Mouse (Mus musculus): Measurements from ENCODE around the gene Timm22. TPM values are rescaled to one million over a fixed set of nuclear protein-coding genes. Genes with fewer than 3 reads are reported as not detected.

Timm22 gene
- polyA plus RNA-seq, 1 experiment from 2014 or later, result 108 TPM

DNA sequence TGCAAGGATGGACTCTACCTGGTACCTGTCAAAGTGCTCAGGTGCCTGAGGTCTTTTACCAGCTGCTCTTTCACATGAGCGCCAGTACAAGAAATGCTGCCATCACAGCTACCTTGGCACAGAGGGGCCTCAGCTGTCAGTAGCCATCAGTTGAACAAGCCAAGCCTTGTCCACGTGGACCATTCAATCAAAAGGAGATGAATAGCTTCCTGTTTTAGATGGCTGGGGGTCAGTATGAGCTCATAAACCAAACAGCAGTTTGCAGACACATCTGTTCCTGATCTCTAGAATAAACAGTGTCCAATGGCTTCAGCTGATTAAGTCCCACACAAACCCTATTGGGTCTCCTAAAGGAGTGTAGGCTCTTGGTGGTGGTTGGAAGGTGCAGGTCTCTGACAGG is 9.2 kb downstream of the Timm22 start:
- 65% methylated on average over 2 of the region's 2 CpGs for whole genome bisulfite sequencing
- H3K4me2 ChIP-seq, result no peak overlapping the region
- peaks cover 4% of the 10 kb centered on the region; the same call in 1 of the 2 replicates for H3K4me1 ChIP-seq
- H3K27ac ChIP-seq (replicated peaks), result no peak overlapping the region
- no peak overlapping the region for H3K4me3 ChIP-seq (replicated peaks)
- no peak for ATAC-seq (ENCODE audit: low FRiP score)
- H3K36me3 ChIP-seq, result peaks cover 78% of the 10 kb centered on the region
- H3K9me3 ChIP-seq (replicated peaks), result no peaks in the 10 kb centered on the region
- no peaks in the 10 kb centered on the region for H3K27me3 ChIP-seq (replicated peaks)
- H3K9ac ChIP-seq (replicated peaks), result no peak overlapping the region

DNA sequence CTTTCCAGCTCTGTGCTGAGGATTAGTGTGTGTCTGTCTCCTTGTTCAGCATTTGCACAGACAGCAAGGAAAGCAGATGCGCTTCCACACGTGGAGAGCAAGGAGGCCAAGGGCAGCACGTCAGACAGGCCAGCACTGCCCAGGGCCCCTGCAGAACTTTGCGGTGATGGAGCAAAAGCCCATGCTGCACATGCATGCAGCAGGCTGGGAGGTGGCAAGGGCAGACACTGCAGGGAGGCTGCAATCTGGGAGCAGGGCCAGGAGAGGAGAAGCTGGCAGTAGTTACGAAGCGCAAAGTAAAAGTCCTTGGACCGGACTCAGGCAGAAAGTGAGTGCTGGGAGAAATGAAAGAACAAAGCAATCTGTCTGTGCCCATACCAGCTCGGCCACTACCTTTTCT is 11.7 kb downstream of the Timm22 start:
- 75% methylated on average over 8 of the region's 8 CpGs for WGBS

GRCm38 (mm10) chr11:76419179-76419578 is 12.4 kb downstream of the Timm22 start:
- Histone ChIP-seq H3K4me3 (replicated peaks) (no peak overlapping the region), H3K9ac (replicated peaks) (no peak overlapping the region), H3K27me3 (replicated peaks) (no peaks in the 10 kb centered on the region), H3K9me3 (replicated peaks) (no peaks in the 10 kb centered on the region), H3K27ac (replicated peaks) (peak overlapping the region; percentile 18; the same call in 1 of the 2 replicates), H3K4me2 (no peak overlapping the region), H3K4me1 (no peaks in the 10 kb centered on the region), H3K36me3 (peaks cover 95% of the 10 kb centered on the region)
- WGBS, result 71% methylated on average over 4 of the region's 4 CpGs
- ATAC-seq (ENCODE audit: low FRiP score), result no peak

More for the DNA sequence above, 11.7 kb downstream of the Timm22 start:
- Histone ChIP-seq H3K9me3 (replicated peaks) (no peaks in the 10 kb centered on the region), H3K4me1 (peaks cover 4% of the 10 kb centered on the region; the same call in 1 of the 2 replicates), H3K4me2 (no peak overlapping the region), H3K36me3 (peaks cover 95% of the 10 kb centered on the region), H3K9ac (replicated peaks) (no peak overlapping the region), H3K27ac (replicated peaks) (peak overlapping the region; percentile 19; the same call in 1 of the 2 replicates), H3K4me3 (replicated peaks) (no peak overlapping the region), H3K27me3 (replicated peaks) (no peaks in the 10 kb centered on the region)
- ATAC-seq (ENCODE audit: low FRiP score), result no peak

GRCm38 (mm10) chr11:76420896-76421295 is 14.1 kb downstream of the Timm22 start:
- H3K27ac ChIP-seq (replicated peaks), result no peak overlapping the region

GRCm38 (mm10) chr11:76425749-76426148 is 19.0 kb downstream of the Timm22 start:
- no peaks in the 10 kb centered on the region for H3K9me3 ChIP-seq (replicated peaks)
- ATAC-seq (ENCODE audit: low FRiP score), result no peak
- 82% methylated on average over 6 of the region's 6 CpGs for WGBS
- peaks cover 20% of the 10 kb centered on the region for H3K4me1 ChIP-seq
- H3K9ac ChIP-seq (replicated peaks), result no peak overlapping the region; the same call in 1 of the 2 replicates
- H3K27me3 ChIP-seq (replicated peaks), result no peaks in the 10 kb centered on the region
- no peak overlapping the region for H3K27ac ChIP-seq (replicated peaks)
- H3K36me3 ChIP-seq, result peaks cover 49% of the 10 kb centered on the region
- H3K4me3 ChIP-seq (replicated peaks), result no peak overlapping the region
- no peak overlapping the region for H3K4me2 ChIP-seq

More at GRCm38 (mm10) chr11:76420896-76421295, 14.1 kb downstream of the Timm22 start:
- no peak overlapping the region for H3K9ac ChIP-seq (replicated peaks)
- no peak overlapping the region for H3K4me2 ChIP-seq
- 81% methylated on average over 4 of the region's 4 CpGs for WGBS
- no peak overlapping the region for H3K4me3 ChIP-seq (replicated peaks)
- H3K9me3 ChIP-seq (replicated peaks), result no peaks in the 10 kb centered on the region
- H3K36me3 ChIP-seq, result peaks cover 91% of the 10 kb centered on the region
- H3K27me3 ChIP-seq (replicated peaks), result no peaks in the 10 kb centered on the region
- ATAC-seq (ENCODE audit: low FRiP score), result no peak
- no peaks in the 10 kb centered on the region for H3K4me1 ChIP-seq

DNA sequence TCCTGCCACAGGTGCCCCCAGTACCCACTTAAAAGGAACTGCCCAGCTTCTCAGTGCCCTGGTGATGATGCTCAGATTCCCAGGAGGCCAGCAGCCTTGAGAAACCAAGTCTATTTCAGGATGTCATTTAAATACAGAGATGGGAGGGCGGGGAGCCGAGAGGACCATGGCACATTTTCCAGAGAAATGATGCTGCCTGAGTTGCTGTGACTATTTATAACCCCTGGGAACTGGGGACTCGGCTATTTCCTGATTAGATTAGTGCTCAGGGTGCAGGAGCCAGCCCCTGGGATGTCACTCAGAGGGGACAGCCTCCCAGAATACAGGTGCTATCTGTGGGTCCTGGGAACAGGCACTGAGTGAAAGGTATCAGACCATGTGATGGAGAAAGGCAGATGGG is 21.0 kb downstream of the Timm22 start:
- 71% methylated on average over 3 of the region's 3 CpGs for WGBS
- H3K36me3 ChIP-seq, result peaks cover 37% of the 10 kb centered on the region

DNA sequence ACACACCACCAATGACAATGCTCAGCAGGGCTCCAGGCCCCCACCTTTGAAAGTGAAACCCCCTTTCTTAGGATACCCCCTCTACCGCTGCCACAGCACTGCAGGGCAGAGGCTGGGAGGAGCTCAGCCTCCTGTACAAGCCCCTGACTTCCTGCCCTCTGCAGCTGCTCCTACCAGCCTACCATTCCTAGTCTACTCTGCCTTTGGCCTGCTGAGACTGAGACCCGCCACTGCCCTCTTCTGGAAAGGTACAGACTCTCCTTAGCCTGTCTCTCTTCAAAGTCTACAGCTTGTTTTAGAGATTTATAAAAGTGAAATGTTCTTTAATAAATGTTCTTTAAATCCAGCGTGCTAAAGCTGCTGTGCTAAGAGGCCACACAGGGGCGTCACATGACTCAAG is 22.3 kb downstream of the Timm22 start:
- Histone ChIP-seq H3K4me3 (replicated peaks) (no peak overlapping the region), H3K27ac (replicated peaks) (no peak overlapping the region), H3K4me2 (no peak overlapping the region), H3K9ac (replicated peaks) (no peak overlapping the region), H3K9me3 (replicated peaks) (no peaks in the 10 kb centered on the region), H3K4me1 (peaks cover 23% of the 10 kb centered on the region), H3K36me3 (peaks cover 35% of the 10 kb centered on the region), H3K27me3 (replicated peaks) (no peaks in the 10 kb centered on the region)
- 77% methylated on average over 4 of the region's 4 CpGs for WGBS
- no peak for ATAC-seq (ENCODE audit: low FRiP score)

More for the DNA sequence above, 21.0 kb downstream of the Timm22 start:
- Histone ChIP-seq H3K27me3 (replicated peaks) (no peaks in the 10 kb centered on the region), H3K27ac (replicated peaks) (no peak overlapping the region; the same call in 1 of the 2 replicates), H3K4me3 (replicated peaks) (no peak overlapping the region), H3K9ac (replicated peaks) (no peak overlapping the region), H3K4me2 (no peak overlapping the region), H3K9me3 (replicated peaks) (no peaks in the 10 kb centered on the region), H3K4me1 (peaks cover 23% of the 10 kb centered on the region)
- no peak for ATAC-seq (ENCODE audit: low FRiP score)

GRCm38 (mm10) chr11:76429556-76429955 is 22.8 kb downstream of the Timm22 start:
- H3K4me3 ChIP-seq (replicated peaks), result no peak overlapping the region
- H3K9me3 ChIP-seq (replicated peaks), result no peaks in the 10 kb centered on the region
- WGBS, result 63% methylated on average over 7 of the region's 7 CpGs
- H3K9ac ChIP-seq (replicated peaks), result no peak overlapping the region
- H3K27ac ChIP-seq (replicated peaks), result peak overlapping the region; percentile 49
- no peak overlapping the region for H3K4me2 ChIP-seq
- H3K4me1 ChIP-seq, result peaks cover 25% of the 10 kb centered on the region
- H3K27me3 ChIP-seq (replicated peaks), result no peaks in the 10 kb centered on the region
- H3K36me3 ChIP-seq, result peaks cover 31% of the 10 kb centered on the region
- no peak for ATAC-seq (ENCODE audit: low FRiP score)

- Histone ChIP-seq H3K9me3 (replicated peaks) (no peaks in the 10 kb centered on the region), H3K4me1 (peaks cover 31% of the 10 kb centered on the region), H3K27ac (replicated peaks) (peak overlapping the region; percentile 49), H3K27me3 (replicated peaks) (no peaks in the 10 kb centered on the region), H3K9ac (replicated peaks) (no peak overlapping the region), H3K4me2 (no peak overlapping the region), H3K4me3 (replicated peaks) (no peak overlapping the region), H3K36me3 (peaks cover 26% of the 10 kb centered on the region)
- 80% methylated on average over 6 of the region's 6 CpGs for WGBS
- no peak for ATAC-seq (ENCODE audit: low FRiP score)
Observed at GRCm38 (mm10) chr11:76429966-76430631, 23.3 kb downstream of the Timm22 start.

DNA sequence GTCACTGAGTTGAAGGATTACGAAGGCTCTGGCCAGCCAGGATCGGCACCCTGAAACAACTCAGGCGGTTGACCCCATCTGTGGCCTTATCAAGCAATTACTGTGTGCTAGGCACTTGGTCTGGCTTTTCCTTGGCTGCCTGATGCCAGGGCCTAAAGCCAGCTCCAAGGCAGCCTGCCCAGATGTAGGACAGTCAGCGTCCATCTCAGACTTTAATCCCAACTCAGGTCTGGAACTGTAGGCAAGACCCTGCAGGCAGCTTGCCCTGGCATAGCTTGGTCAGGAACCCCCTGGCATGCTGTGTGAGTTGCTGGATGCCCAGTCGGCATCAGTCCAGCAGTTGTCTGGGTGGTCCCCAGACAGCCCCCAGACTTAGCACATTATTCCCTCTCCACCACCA is 29.3 kb downstream of the Timm22 start:
- H3K27me3 ChIP-seq (replicated peaks), result no peaks in the 10 kb centered on the region
- no peak overlapping the region for H3K4me3 ChIP-seq (replicated peaks)
- ATAC-seq (ENCODE audit: low FRiP score), result peak; percentile 23; the same call in 1 of the 2 replicates
- no peaks in the 10 kb centered on the region for H3K9me3 ChIP-seq (replicated peaks)
- H3K36me3 ChIP-seq, result peaks cover 33% of the 10 kb centered on the region
- H3K4me2 ChIP-seq, result peak overlapping the region; percentile 49; the same call in 1 of the 2 replicates
- H3K4me1 ChIP-seq, result peaks cover 55% of the 10 kb centered on the region
- no peak overlapping the region for H3K9ac ChIP-seq (replicated peaks)
- WGBS, result 66% methylated on average over 5 of the region's 5 CpGs
- no peak overlapping the region for H3K27ac ChIP-seq (replicated peaks)

GRCm38 (mm10) chr11:76436864-76437437 is 30.2 kb downstream of the Timm22 start:
- 13% methylated on average over 27 of the region's 28 CpGs for WGBS
- Histone ChIP-seq H3K27me3 (replicated peaks) (no peaks in the 10 kb centered on the region), H3K36me3 (peaks cover 32% of the 10 kb centered on the region), H3K4me1 (peaks cover 58% of the 10 kb centered on the region), H3K9me3 (replicated peaks) (no peaks in the 10 kb centered on the region), H3K27ac (replicated peaks) (peak overlapping the region; percentile 79), H3K9ac (replicated peaks) (peak overlapping the region; percentile 17), H3K4me2 (peak overlapping the region; percentile 49), H3K4me3 (replicated peaks) (peak overlapping the region; percentile 30)
- peak; percentile 29; the same call in 1 of the 2 replicates for ATAC-seq (ENCODE audit: low FRiP score)

GRCm38 (mm10) chr11:76439666-76440065 is 32.9 kb downstream of the Timm22 start:
- no peak for ATAC-seq (ENCODE audit: low FRiP score)
- Histone ChIP-seq H3K4me3 (replicated peaks) (no peak overlapping the region), H3K4me2 (no peak overlapping the region), H3K27me3 (replicated peaks) (no peaks in the 10 kb centered on the region), H3K36me3 (peaks cover 27% of the 10 kb centered on the region), H3K9ac (replicated peaks) (no peak overlapping the region), H3K27ac (replicated peaks) (no peak overlapping the region; the same call in 1 of the 2 replicates), H3K4me1 (peaks cover 57% of the 10 kb centered on the region), H3K9me3 (replicated peaks) (no peaks in the 10 kb centered on the region)
- WGBS, result 15% methylated on average over 3 of the region's 3 CpGs

Measured in neural tube, embryonic 15.5 days (tissue).